ENCODE assay signal across 16 mouse cellular contexts in genomic region chr8:78975034-78975433, GRCm38 (mm10). TPM values are rescaled to one million over a fixed set of nuclear protein-coding genes. Genes with fewer than 3 reads are reported as not detected.
A peak's percentile ranks its signal among the peaks of the same experiment; 100 is the strongest.
DNase-seq lines count a peak whose midpoint lies in the region; ATAC-seq lines count a peak whose summit lies in the region.
"Had no signal": no experiment of that assay in that cellular context is flagged by ENCODE, and none has a peak within 500 bp of the region (broad histone marks: within the 10 kb centered on the region; RNA-seq: fewer than 3 reads in every experiment).

No protein-coding gene starts in this region.

- peak; percentile 45 for ATAC-seq in CD4-positive, CD25-positive, alpha-beta regulatory T cell, adult 4 months
- ATAC-seq in granulocyte monocyte progenitor cell, adult 5-6 weeks (replicated peaks; ENCODE audit: poor library complexity, severe bottlenecking), result peak; percentile 75
- ATAC-seq in megakaryocyte progenitor cell, adult 5-6 weeks (replicated peaks; ENCODE audit: poor library complexity), result peak; percentile 74
- ATAC-seq: forebrain, embryonic 13.5 days; forebrain, postnatal 0 days; hindbrain, postnatal 0 days; intestine, embryonic 16.5 days had no signal

- peak; percentile 38 for DNase-seq in CD4-positive helper T cell, adult 2 months (ENCODE audit: low read depth, low spot score)
- DNase-seq in adipocyte (ENCODE audit: low spot score), result no peak
- no peak for DNase-seq in urinary bladder, postnatal 25 days (ENCODE audit: low spot score)
- no peak for DNase-seq in lung, postnatal 25 days (ENCODE audit: low spot score)
- DNase-seq: adrenal gland, postnatal 10 days; cerebellum, adult 11 months; cerebellum, adult 9-10 months; cerebellum, postnatal 25 days; gastrocnemius, postnatal 14 days had no signal

RNA-seq across cellular contexts. Expression of gene Zfp827, which starts 53.2 kb away (rescaled TPM):
- 1 to 10 TPM; 4.5 to 6.7 TPM for polyA plus RNA-seq in CD4-positive, CD25-positive, alpha-beta regulatory T cell, adult 4 months (2017; shearing (Covaris generic))
- 0.71 and 2.1 TPM in 2 replicates for total RNA-seq in granulocyte monocyte progenitor cell, adult 5-6 weeks (2014; fragmentation: Nextera tagmentation)
- total RNA-seq in granulocyte monocyte progenitor cell, adult 5-6 weeks (2017), result 0.10 and 0.39 TPM in 2 replicates
- total RNA-seq in megakaryocyte progenitor cell, adult 5-6 weeks (2015), result 1.8 and 1.9 TPM in 2 replicates
- 0.64 and 1.7 TPM in 2 replicates for total RNA-seq in megakaryocyte progenitor cell, adult 5-6 weeks (2017)
